Mouse (Mus musculus): ENCODE data around the gene Snta1.
A peak's percentile ranks its signal among the peaks of the same experiment; 100 is the strongest.

The Snta1 gene

DNA sequence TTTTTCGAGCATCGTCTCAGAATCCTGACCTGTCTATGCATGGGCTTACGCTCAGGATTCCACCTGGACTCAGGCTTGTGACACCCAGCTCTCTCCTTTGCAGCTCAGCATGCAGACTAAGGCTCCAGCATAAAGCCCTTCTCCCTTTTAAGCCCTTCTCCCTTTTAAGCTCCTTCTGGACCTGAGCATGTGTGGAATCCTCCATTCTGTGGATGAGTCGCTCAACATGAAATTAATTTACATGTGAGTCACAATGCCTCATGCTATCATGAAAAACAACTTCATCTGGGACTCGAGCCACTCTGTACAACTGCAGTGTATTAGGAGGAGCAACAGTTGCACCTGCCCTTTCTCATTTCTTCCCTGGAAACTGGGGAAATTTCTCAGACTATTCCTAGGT lies 14.3 kb upstream of the Snta1 start:
- DNase-seq (ENCODE audit: low spot score in 2 of 2), result no peak

DNA sequence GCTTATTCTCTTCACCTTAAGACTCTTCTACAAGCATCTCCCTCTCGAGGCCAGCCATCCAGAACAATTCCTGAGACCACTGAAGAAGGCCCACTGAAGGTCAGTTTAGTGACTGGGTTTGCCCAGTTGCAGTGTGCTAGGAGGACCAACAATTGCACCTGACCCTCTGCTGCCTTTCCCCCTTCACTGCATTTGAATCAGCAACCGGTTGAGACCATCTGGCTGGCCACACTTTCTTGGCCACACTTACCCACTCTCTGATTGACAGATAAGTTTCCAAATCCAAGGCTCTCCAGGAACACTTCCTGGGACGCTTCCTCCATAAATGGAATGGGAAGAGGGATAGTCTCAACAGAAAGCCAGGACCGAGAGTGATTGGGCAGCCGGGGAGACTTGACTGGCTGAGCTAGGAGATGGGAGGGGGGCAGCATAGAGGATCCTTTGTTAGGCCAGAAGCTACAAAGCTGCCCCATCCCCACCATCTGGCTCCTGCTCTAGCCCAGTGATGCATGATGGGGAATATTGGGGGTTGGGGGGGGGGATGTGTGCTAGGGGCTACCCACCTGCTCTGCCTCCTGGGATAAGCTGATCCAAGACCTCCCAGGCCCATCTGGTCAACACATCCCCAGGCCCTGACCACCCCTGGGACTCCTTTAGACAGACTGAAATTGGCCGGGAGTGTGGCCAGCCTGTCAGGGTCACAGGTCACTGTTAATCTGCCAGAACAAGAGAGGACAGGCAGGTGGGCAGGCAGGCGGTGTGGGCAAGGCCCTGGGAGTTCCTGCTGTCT lies 13.2 kb upstream of the Snta1 start:
- peak; percentile 41 to 77 for DNase-seq (ENCODE audit: low spot score in 2 of 2)

DNA sequence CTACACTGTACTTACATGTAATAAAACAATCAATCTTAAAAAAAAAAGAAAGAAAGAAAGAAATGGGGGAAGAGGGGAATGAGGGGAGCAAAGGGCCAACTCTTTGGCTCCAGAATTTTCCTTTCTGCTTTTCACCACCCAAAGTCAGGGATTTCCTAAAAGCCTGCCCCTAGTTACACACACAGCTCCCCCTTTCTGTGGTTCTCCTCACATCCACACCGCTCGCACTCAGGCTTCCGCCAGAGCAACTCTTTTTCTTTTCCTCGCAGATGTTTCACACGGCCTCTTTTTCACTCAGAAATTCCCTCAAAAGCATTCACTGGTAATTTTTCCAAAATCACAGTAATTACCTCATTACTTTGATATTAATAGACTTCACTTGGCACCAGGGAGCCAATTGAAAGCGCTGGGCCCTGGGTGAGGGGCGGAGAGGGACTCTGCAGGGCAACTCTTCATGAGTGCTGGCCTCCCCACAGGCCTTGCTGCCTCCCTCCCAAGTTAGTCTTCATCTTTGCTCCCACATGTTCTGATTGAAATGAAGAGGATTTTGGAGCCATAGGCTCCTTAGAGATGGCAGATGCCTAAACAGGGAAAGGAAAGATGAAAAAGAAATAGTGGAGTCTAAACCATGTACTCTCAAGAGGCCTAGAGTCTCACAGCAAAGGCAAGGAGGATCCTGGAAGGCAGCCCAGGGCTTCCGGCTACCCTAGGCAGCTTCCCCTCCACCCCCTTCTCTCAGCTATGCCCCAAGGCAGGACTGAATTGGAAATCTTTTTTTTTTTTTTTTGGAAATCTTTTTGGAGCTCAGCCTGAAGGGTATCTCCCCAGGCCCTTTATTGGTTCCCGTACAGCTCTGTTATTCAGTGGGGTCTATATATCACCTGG lies 12.0 kb upstream of the Snta1 start:
- no peak for DNase-seq (ENCODE audit: low spot score in 2 of 2)

DNA sequence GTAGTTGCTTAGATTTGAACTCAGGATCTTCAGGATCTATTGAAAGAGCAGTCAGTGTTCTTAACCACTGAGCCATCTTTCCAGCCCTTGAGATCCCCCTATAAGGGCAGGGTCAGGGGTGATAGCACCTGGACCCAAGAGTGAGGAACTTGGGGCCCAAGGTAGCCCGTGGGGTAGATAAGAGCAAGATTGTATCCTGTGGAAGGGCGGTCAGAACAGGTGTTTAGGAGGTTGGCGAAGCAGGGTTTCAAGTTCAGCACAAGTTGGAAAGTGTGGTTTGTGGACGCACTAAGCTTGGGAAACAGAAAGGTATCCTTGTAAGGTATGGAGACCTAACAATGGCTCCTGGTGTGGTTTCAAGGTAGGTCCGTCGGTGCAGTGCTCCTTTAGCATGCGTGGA lies 10.1 kb upstream of the Snta1 start:
- no peak for DNase-seq (ENCODE audit: low spot score in 2 of 2)

DNA sequence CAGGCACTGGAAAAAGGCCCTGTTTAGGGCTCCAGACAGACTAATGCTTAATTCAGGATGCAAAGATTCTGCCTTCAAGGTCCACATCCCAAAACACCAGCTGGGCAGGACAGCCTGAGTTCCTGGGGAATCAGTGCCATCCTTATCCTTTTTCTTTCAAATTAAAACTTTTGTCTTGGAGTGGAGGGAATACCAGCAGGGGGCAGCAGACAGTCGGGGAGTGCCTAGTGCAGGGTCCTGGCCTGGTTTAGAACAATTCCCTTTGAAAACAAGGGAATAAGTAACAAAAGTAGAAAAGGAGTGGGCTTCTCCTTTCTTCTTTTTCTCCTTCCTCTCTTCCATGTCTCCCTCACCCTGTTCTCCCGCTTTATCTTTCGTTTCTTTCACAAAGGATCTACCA lies 9.2 kb upstream of the Snta1 start:
- peak; percentile 60 to 85 for DNase-seq (ENCODE audit: low spot score in 2 of 2)

DNA sequence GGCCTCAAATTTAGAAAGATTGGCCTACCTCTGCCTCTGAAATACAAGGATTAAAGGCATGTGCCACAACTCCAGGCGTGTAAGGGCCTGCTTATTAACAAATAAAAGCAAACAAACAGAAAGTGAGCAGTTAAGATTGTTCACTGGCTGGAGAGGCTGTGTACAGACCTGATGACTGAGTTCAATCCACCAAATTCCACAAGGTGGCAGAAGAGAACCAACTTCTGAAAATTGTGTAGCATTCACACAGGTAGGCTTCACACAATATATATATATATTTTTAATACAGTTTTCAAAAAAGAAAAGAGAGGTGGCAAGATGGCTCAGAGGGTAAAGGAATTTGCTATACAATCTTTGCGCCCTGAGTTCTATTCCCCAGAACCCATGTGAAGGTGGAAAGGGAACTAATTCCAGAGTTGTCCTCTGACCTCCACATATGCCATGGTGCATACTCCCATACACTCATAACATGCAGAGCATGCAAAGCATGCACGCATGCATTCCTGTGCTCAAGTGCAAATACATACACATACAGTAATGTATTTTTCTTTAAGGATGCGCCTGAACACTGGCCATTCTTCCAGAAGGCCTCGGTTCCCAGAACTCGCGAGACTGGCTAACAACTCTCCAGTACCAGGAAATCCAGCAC lies 4.2 kb upstream of the Snta1 start:
- peak in 1 of 2 experiments; percentile 46 for DNase-seq (ENCODE audit: low spot score in 2 of 2)

DNA sequence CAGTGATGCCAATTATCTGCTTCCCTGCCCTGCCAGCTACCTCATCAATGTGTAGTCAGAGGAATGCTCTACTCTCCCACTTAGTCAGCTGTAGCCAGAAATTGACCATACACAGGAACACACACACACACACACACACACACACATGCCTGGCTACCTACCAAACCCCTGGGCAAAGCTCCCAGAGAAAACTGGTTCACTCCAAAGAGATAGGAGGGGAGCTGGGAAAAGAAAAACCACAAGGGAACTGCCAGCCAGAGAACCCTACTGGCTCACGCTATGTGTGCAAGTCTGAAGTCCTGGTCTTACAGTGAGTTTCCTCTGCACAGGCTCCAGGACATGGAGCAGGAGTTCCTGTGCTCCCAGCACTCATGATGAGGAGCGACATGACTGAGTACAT lies 2.5 kb upstream of the Snta1 start:
- DNase-seq (ENCODE audit: low spot score in 2 of 2), result peak in 1 of 2 experiments; percentile 46

DNA sequence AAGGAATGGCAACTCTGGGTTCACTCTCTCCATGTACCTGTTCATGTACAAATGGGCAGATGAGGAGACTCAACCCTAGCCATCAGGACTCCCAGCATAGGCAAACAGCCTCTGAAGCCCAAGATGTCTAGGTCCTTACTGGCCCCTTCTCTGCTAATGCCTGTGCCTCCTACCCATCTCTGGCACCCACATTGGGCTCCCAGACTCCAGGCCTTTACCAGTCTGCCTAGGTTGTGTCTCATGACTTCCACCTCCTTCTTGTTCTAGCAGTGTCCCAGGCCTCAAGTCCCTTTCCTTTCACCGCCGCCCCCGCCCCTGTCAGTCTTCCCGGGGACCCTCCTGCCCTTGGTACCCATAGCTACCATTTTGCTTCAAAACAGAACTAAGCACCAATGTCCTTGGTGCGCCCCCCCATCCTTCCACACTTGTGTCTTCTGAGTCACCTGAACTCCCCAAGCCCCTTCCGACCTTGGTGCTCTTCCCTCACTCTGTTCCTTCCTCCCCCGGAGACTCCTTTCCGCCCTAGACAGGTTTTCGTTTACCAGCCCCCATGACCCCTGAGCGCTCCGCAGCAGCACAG lies 746 bp downstream of the Snta1 start:
- DNase-seq (ENCODE audit: low spot score in 2 of 2), result no peak

DNA sequence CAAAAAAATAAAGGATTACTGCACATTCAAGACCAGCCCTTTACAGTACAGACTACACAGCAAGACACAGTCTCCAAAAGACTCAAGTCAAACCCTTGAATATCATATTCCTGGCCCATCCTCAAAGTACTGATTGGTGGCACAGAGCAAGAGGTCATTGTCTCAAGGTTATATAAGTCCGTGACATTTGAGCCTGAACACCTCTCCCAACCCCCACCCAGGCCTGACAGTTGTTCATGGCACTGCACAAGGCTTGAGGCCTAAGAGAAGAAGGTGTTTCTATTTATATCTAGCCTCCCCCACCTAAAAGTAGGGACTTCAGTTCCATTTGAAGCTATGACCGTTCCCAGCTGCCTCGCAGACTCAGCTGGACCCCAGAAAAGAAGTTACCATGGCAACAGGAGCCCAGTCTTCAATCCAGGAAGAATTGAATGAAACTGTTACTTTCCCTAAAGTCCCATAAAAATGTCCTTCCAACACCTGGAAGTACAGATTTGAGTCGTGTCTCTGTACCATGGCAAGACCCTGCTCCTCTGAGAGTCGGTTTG lies 2.4 kb downstream of the Snta1 start:
- DNase-seq (ENCODE audit: low spot score in 2 of 2), result no peak

DNA sequence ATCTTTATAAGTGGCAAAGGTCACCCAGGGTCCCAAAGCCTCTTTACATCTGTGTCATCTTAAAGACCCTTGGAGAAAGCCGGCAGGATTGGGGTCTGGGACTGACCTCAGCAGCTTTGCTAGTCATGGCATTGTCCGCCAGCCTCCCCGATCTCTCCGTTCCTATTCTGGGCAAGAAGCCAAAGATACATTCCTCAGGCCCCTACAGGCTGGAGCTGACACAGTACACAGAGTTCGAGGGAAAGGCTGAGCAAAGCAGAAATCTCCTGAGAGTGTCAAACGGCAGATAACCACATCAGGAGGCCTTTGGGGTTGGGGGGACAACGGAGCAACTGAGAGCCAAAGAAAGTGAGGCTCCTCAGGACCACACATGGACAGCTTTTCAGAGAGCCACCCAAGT lies 5.1 kb downstream of the Snta1 start:
- DNase-seq (ENCODE audit: low spot score in 2 of 2), result peak in 1 of 2 experiments; percentile 32

DNA sequence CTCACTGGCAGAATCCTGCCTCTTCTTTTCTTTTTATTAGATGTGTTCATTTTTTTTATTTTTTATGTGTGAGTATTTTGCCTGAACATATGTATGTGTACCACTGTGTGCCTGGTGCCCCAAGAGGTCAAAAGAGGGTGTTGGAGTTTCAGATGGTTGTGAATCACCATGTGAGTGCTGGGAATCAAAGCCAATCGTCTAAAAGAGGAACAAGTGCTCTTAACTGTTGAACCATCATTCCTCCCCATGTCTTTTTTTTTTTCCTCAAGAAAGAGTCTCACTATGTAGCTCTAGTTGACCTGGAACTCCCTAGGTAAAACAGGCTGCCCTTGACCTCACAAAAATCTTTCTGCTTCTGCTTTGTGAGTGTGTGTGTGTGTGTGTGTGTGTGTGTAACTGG lies 5.9 kb downstream of the Snta1 start:
- DNase-seq (ENCODE audit: low spot score in 2 of 2), result no peak

DNA sequence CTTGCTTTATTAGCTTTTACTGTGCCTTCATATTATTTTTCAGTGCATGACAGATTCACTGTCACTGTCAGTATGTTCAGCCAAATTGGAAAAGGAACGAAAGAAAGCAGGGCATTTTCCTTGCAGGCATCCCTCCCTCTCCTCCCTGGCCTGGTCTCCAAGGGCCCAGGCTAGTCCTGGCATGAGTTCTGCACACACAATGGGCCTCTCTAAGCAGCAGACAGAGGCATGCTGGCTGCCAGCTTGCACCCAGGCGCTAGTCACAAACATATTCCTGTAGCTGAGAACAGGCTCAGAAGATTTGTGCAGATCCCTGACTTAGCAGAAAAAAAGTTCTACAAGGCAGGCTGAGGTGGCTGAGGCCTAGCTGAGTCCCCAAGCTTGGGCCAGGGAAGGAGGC lies 8.6 kb downstream of the Snta1 start:
- peak in 1 of 2 experiments; percentile 16 for DNase-seq (ENCODE audit: low spot score in 2 of 2)

DNA sequence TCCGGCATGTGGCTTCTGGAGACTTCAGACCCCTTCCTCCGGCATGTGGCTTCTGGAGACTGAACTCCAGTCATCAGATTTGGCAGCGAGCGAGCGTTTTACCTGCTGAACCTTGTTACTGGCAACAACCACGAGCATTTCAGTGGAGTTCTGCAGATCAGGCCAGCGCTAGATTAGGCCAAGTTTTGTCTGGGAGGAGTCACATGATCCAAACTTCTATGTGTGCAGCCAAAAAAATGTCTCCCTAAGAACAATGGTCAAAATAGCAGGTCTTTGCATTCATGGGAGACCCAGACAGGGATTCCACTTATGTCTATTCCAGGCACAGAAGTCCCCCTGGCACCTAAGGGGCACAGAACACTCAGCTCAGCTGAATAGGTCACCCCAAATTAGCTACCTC lies 9.6 kb downstream of the Snta1 start:
- DNase-seq (ENCODE audit: low spot score in 2 of 2), result no peak

DNA sequence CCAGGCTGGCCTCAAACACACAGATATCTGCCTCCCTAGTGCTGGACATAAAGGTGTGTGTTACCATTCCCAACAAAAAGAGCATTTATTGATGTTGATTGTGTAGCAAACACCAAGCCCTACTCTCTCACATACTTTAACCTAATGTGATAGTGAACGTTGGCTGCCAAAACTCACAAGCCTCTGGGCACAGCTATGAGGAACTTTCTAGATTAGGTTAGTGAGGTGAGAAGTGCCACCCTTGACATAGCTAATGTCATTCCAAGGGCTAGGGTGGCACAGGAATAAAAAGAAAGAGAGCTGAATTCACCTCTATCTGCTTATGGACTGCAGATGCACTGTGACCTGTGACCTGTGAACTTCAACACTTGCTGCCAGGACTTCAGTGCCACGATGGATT lies 11.4 kb downstream of the Snta1 start:
- no peak for DNase-seq (ENCODE audit: low spot score in 2 of 2)

DNA sequence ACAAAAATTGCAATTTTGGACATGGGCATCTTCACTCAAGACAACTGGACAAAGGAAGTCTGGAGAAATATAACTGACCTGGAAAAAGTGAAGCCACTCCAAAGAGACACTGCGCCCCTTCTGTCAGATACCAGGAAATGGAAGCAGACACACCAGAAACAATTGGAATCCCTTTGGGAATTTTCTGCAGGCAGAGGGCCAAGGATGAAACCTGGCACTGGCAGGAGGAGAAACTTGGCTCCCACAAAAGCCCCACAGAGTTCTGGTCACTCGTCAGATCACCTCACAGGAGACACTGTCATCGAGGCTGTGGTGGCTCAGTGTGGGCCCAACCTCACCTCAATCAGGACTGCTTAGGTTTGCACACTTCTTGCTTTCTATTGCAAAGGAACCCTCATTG lies 13.3 kb downstream of the Snta1 start:
- peak in 1 of 2 experiments; percentile 74 for DNase-seq (ENCODE audit: low spot score in 2 of 2)

DNA sequence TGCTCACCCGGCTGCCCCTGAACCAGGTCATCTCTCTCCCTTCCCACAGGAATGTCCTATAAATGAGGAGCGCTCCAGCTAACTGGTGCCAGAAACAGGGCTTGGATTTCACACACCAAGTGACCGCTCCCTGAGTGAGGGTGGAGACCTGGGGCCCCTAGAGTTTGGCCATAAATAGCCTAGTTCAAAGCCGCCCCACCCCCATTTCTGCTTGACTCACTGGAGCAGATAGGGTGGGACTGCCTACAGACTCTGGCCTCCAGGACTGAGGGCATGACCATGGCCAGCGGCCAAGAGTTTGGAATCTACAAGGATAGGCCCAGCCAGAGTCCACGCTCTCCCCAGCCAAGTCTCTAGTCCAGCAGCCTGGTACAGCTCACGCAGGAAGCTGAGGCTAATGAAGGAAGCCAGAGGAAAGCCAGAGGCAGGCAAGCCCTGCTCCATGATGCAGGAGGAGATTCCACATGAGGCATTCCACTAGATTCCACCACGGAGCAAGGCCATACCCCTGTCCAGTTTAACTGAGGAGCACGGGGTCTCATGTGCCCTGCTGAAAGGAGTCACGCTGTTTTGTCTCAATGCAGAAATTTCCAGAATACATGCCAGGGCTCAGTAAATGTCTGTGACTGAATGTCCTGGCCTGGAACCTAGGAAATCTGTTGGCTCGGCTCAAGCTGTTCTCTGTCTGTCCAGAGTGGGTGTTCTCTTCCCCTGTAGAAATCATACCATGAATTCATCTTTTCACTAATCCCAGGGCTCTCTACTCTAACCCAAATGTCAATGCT lies 17.5 kb downstream of the Snta1 start:
- DNase-seq (ENCODE audit: low spot score in 2 of 2), result no peak

DNA sequence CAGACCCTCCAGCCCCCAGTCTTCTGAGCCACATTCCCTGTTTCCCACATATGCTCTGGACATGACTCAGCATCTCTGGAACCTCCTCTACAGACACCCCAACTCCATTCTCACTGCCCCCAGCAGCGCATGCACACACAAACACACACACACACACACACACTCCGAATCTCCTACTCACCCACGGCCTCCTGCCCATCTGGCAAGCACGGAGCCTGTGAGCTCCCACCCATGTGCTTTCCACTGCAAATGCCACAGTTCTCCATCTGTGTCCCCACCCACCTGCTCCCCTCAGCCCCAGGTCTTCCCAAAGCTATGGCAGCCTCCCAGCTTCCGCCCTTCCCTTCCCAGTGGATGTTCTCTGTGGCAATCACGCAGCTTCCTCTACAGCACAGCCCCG lies 28.8 kb downstream of the Snta1 start:
- DNase-seq (ENCODE audit: low spot score in 2 of 2), result no peak

DNA sequence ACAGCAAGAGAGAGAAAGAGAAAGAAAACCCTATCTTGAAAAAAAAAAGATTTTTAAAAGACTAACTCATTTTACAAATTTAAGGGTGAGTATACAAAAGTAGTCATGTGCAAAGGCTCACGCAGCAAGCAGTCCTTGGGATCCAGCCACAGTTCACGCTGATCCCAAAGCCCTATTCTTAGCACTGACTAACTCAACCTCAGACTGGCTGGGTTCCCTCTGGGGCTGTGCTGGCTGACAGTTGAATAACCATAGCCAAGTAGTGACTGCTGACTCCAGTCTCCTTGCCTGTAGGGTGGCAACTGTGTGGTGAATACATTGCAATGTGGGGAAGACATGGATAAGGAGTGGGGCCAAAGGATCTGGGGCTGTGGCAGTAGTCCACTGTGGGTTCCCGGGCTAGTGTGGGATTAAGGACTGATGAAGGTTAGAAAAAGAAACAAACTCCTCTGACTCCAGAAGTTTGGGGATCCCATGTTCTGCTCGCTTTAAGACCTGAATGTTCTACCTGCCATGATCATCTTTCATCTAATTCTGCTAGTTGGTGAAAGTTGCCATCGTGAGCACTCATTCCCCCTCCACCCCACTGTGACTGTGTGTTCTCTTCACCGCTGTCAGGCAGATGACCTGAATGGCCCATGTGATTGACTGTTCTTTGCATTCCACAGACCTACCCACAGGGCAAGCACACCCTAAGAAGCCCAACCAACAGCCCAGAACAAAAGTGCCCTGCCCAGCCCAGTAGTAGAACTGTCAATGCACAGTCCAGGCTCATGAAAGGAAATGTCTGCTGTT lies 32.9 kb downstream of the Snta1 start:
- no peak for DNase-seq (ENCODE audit: low spot score in 2 of 2)

DNA sequence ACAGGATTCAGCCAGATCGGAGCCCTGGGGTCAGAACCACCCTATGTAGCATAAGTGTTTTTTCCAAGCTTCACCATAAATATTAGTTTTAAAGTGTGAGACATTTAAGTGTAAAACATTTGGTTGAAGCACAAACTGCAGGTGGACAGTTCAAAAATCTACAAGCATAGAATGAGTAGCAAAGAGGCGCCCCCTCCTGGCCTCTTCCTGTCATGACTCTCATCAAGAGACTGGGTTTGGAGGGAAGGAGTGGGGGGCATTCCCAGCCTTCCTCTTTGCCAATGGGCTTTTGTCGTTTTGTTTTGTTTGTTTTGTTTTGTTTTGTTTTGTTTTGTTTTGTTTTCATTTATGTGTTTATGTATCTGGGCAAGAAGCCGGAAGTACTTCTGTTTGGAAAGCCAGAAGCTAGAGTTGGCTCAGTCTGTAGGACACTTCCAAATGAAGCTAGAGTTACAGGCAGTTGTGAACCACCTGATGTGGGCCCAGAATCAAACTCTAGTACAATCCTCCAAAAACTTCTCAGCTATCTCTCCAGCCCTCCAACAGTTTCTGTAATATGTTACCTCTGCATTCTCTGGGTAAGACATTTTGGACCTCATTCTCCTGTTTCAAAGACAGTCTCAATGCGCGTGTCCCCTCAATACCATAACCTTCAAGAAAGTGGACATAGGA lies 33.8 kb downstream of the Snta1 start:
- peak; percentile 46 to 67 for DNase-seq (ENCODE audit: low spot score in 2 of 2)

Measured in cerebellum, postnatal 4 days (tissue).